Mouse (Mus musculus) MEL (cell line): ENCODE results near the gene Slc25a18. TPM values are rescaled to one million over a fixed set of nuclear protein-coding genes. Genes with fewer than 3 reads are reported as not detected.

Experiments
- DNase-seq: peaks from one replicate; pipeline ENCODE4 v3.0.0; 2011; ENCODE audit warnings: low read depth, low spot score
- H3K27ac ChIP-seq: 2 replicates; pipeline ENCODE4 v1.5.1; 2012; ENCODE audit warnings: low read depth, mild to moderate bottlenecking, control low read depth, low read length, moderate library complexity; ENCODE audit not compliant: control insufficient read depth
- H3K27me3 ChIP-seq, 2 experiments: fragments of 150-350 bp in 1 of 2; sonication (generic) in 1 of 2; 2 replicates each; pipeline ENCODE4 v1.6.1; 2012; ENCODE audit warnings: low read length in 2 of 2, mild to moderate bottlenecking in 2 of 2, improper control_type of control experiment in 1 of 2, moderate library complexity in 1 of 2; ENCODE audit not compliant: insufficient read depth in 2 of 2, control insufficient read depth in 1 of 2
- H3K36me3 ChIP-seq, 2 experiments: 2 replicates each; pipeline ENCODE4 v1.6.1; 2012 to 2014; ENCODE audit warnings: low read length in 2 of 2, improper control_type of control experiment in 1 of 2, inconsistent platforms in 1 of 2, mild to moderate bottlenecking in 1 of 2; ENCODE audit not compliant: insufficient read depth in 2 of 2, control insufficient read depth in 1 of 2
- H3K4me1 ChIP-seq, 2 experiments: fragments of 150-350 bp in 1 of 2; sonication (generic) in 1 of 2; 2 replicates each; pipeline ENCODE4 v1.6.1; 2012; ENCODE audit warnings: low read length in 2 of 2, improper control_type of control experiment in 1 of 2, mild to moderate bottlenecking in 1 of 2; ENCODE audit not compliant: insufficient read depth in 2 of 2, control insufficient read depth in 1 of 2
- H3K4me3 ChIP-seq, 2 experiments: fragments of 150-350 bp in 1 of 2; sonication (generic) in 1 of 2; 2 replicates each; pipeline ENCODE4 v1.5.1; 2012; ENCODE audit warnings: low read depth in 2 of 2, low read length in 2 of 2, mild to moderate bottlenecking in 2 of 2, moderate library complexity in 2 of 2, control low read depth in 1 of 2, improper control_type of control experiment in 1 of 2; ENCODE audit not compliant: control insufficient read depth in 1 of 2, insufficient read depth in 1 of 2
- H3K79me2 ChIP-seq: 2 replicates; pipeline ENCODE4 v1.6.1; 2012; ENCODE audit warnings: mild to moderate bottlenecking, low read length, moderate library complexity; ENCODE audit not compliant: control insufficient read depth, poor library complexity, insufficient read depth
- H3K9ac ChIP-seq: 2 replicates; pipeline ENCODE4 v1.6.1; 2012; ENCODE audit warnings: low read depth, mild to moderate bottlenecking, control low read depth, low read length, moderate library complexity; ENCODE audit not compliant: control insufficient read depth, poor library complexity, severe bottlenecking
- H3K9me3 ChIP-seq: fragments of 150-350 bp; sonication (generic); replicated peaks from 2 replicates; pipeline ENCODE4 v1.6.1; 2012; ENCODE audit warnings: mild to moderate bottlenecking, low read length, improper control_type of control experiment, moderate library complexity; ENCODE audit not compliant: insufficient read depth
- BHLHE40 ChIP-seq: IDR thresholded peaks from 2 replicates; pipeline ENCODE4 v1.6.1; 2012; ENCODE audit warnings: low read depth, mild to moderate bottlenecking, inconsistent platforms, low read length, improper control_type of control experiment, borderline replicate concordance
- CHD1 ChIP-seq: IDR thresholded peaks from 2 replicates; pipeline ENCODE4 v1.6.1; 2012; ENCODE audit warnings: low read depth, mild to moderate bottlenecking, inconsistent platforms, low read length, improper control_type of control experiment
- CHD2 ChIP-seq: IDR thresholded peaks from 2 replicates; pipeline ENCODE4 v1.6.1; 2011; ENCODE audit warnings: low read length, improper control_type of control experiment
- CTCF ChIP-seq, 3 experiments: IDR thresholded peaks in 2 of 3; conservative IDR thresholded peaks in 1 of 3; 2 replicates each; pipeline ENCODE4 v1.5.1; 2011 to 2012; ENCODE audit warnings: low read length in 3 of 3, low read depth in 2 of 3, mild to moderate bottlenecking in 2 of 3, improper control_type of control experiment in 1 of 3, inconsistent platforms in 1 of 3, mixed read lengths in 1 of 3, moderate library complexity in 1 of 3; ENCODE audit not compliant: control insufficient read depth in 1 of 3, insufficient read depth in 1 of 3, poor library complexity in 1 of 3, severe bottlenecking in 1 of 3
- E2F4 ChIP-seq: IDR thresholded peaks from 2 replicates; pipeline ENCODE4 v1.6.1; 2011; ENCODE audit warnings: low read depth, low read length, improper control_type of control experiment, borderline replicate concordance
- EP300 ChIP-seq, 2 experiments: IDR thresholded peaks; 2 replicates each; pipeline ENCODE4 v1.6.1; 2011; ENCODE audit warnings: improper control_type of control experiment in 2 of 2, low read length in 2 of 2, low read depth in 1 of 2, mild to moderate bottlenecking in 1 of 2
- ETS1 ChIP-seq: IDR thresholded peaks from 2 replicates; pipeline ENCODE4 v1.6.1; 2012; ENCODE audit warnings: low read depth, mild to moderate bottlenecking, inconsistent platforms, low read length, improper control_type of control experiment, moderate library complexity
- GABPA ChIP-seq: IDR thresholded peaks from 2 replicates; pipeline ENCODE4 v1.6.1; 2012; ENCODE audit warnings: low read depth, mild to moderate bottlenecking, inconsistent platforms, low read length, improper control_type of control experiment, moderate library complexity
- GATA1 ChIP-seq: IDR thresholded peaks from 2 replicates; pipeline ENCODE4 v1.6.1; 2011; ENCODE audit warnings: low read depth, low read length, improper control_type of control experiment
- HCFC1 ChIP-seq: IDR thresholded peaks from 2 replicates; pipeline ENCODE4 v1.6.1; 2012; ENCODE audit warnings: low read depth, mild to moderate bottlenecking, inconsistent platforms, low read length, improper control_type of control experiment, moderate library complexity
- JUND ChIP-seq: IDR thresholded peaks from 2 replicates; pipeline ENCODE4 v1.6.1; 2011; ENCODE audit warnings: low read depth, mild to moderate bottlenecking, improper control_type of control experiment, low read length
- KAT2A ChIP-seq: conservative IDR thresholded peaks from 2 replicates; pipeline ENCODE4 v1.6.1; 2012; ENCODE audit warnings: low read depth, low read length, improper control_type of control experiment, inconsistent platforms
- MAX ChIP-seq: IDR thresholded peaks from 2 replicates; pipeline ENCODE4 v1.6.1; 2011; ENCODE audit warnings: low read length, improper control_type of control experiment
- MAZ ChIP-seq: IDR thresholded peaks from 2 replicates; pipeline ENCODE4 v1.6.1; 2012; ENCODE audit warnings: low read depth, mild to moderate bottlenecking, inconsistent platforms, low read length, improper control_type of control experiment
- MEF2A ChIP-seq: IDR thresholded peaks from 2 replicates; pipeline ENCODE4 v1.6.1; 2014; ENCODE audit warnings: low read depth, mild to moderate bottlenecking, inconsistent platforms, low read length, improper control_type of control experiment; ENCODE audit not compliant: poor library complexity, insufficient replicate concordance, severe bottlenecking; ENCODE audit errors: extremely low read depth
- MXI1 ChIP-seq: IDR thresholded peaks from 2 replicates; pipeline ENCODE4 v1.6.1; 2011; ENCODE audit warnings: mild to moderate bottlenecking, low read depth, low read length, improper control_type of control experiment
- MYB ChIP-seq: IDR thresholded peaks from 2 replicates; pipeline ENCODE4 v1.6.1; 2011; ENCODE audit warnings: mild to moderate bottlenecking, low read depth, low read length, improper control_type of control experiment
- MYC ChIP-seq: IDR thresholded peaks from 2 replicates; pipeline ENCODE4 v1.6.1; 2011; ENCODE audit warnings: low read depth, mild to moderate bottlenecking, low read length, improper control_type of control experiment, moderate library complexity
- NRF1 ChIP-seq: IDR thresholded peaks from 2 replicates; pipeline ENCODE4 v1.6.1; 2014; ENCODE audit warnings: low read depth, mild to moderate bottlenecking, inconsistent platforms, low read length, improper control_type of control experiment, moderate library complexity; ENCODE audit not compliant: poor library complexity, insufficient read depth, severe bottlenecking
- POLR2A ChIP-seq, 2 experiments: IDR thresholded peaks; 2 replicates each; pipeline ENCODE4 v1.6.1; 2011 to 2012; ENCODE audit warnings: low read length in 2 of 2, mild to moderate bottlenecking in 2 of 2, control low read depth in 1 of 2, improper control_type of control experiment in 1 of 2, low read depth in 1 of 2, moderate library complexity in 1 of 2; ENCODE audit not compliant: control insufficient read depth in 1 of 2, insufficient read depth in 1 of 2, poor library complexity in 1 of 2
- POLR2AphosphoS2 ChIP-seq: IDR thresholded peaks from 2 replicates; pipeline ENCODE4 v1.6.1; 2011; ENCODE audit warnings: low read length, improper control_type of control experiment
- POLR2AphosphoS5 ChIP-seq: IDR thresholded peaks from 2 replicates; pipeline ENCODE4 v1.6.1; 2012; ENCODE audit warnings: low read depth, borderline replicate concordance, mild to moderate bottlenecking, inconsistent platforms, low read length, moderate library complexity, mixed read lengths
- RAD21 ChIP-seq: IDR thresholded peaks from 2 replicates; pipeline ENCODE4 v1.6.1; 2011; ENCODE audit warnings: mild to moderate bottlenecking, low read depth, low read length, improper control_type of control experiment
- RCOR1 ChIP-seq: IDR thresholded peaks from 2 replicates; pipeline ENCODE4 v1.6.1; 2012; ENCODE audit warnings: low read depth, mild to moderate bottlenecking, inconsistent platforms, low read length, improper control_type of control experiment
- SIN3A ChIP-seq: IDR thresholded peaks from 2 replicates; pipeline ENCODE4 v1.6.1; 2012; ENCODE audit warnings: low read length, improper control_type of control experiment, inconsistent platforms
- SMC3 ChIP-seq: IDR thresholded peaks from 2 replicates; pipeline ENCODE4 v1.6.1; 2011; ENCODE audit warnings: low read depth, low read length, improper control_type of control experiment
- TAL1 ChIP-seq: IDR thresholded peaks from 2 replicates; pipeline ENCODE4 v1.6.1; 2012; ENCODE audit warnings: mild to moderate bottlenecking, inconsistent platforms, low read length, moderate library complexity, mixed read lengths
- TBP ChIP-seq: IDR thresholded peaks from 2 replicates; pipeline ENCODE4 v1.8.0; 2011; ENCODE audit warnings: low read depth, low read length, improper control_type of control experiment
- TCF12 ChIP-seq: IDR thresholded peaks from 2 replicates; pipeline ENCODE4 v1.6.1; 2014; ENCODE audit warnings: low read depth, mild to moderate bottlenecking, inconsistent platforms, low read length, improper control_type of control experiment, moderate library complexity
- UBTF ChIP-seq: IDR thresholded peaks from 2 replicates; pipeline ENCODE4 v1.6.1; 2012; ENCODE audit warnings: low read depth, mild to moderate bottlenecking, inconsistent platforms, low read length, improper control_type of control experiment, moderate library complexity, borderline replicate concordance; ENCODE audit not compliant: insufficient read depth
- USF1 ChIP-seq: IDR thresholded peaks from 2 replicates; pipeline ENCODE4 v1.6.1; 2014; ENCODE audit warnings: low read depth, mild to moderate bottlenecking, inconsistent platforms, low read length, improper control_type of control experiment, moderate library complexity
- USF2 ChIP-seq, 2 experiments: IDR thresholded peaks; 2 replicates each; pipeline ENCODE4 v1.6.1; 2011 to 2012; ENCODE audit warnings: improper control_type of control experiment in 2 of 2, low read length in 2 of 2, borderline replicate concordance in 1 of 2, inconsistent platforms in 1 of 2, low read depth in 1 of 2, mild to moderate bottlenecking in 1 of 2; ENCODE audit not compliant: insufficient read depth in 1 of 2
- ZKSCAN1 ChIP-seq: IDR thresholded peaks from 2 replicates; pipeline ENCODE4 v1.6.1; 2012; ENCODE audit warnings: low read depth, mild to moderate bottlenecking, inconsistent platforms, low read length, improper control_type of control experiment, moderate library complexity
- ZMIZ1 ChIP-seq: IDR thresholded peaks from 2 replicates; pipeline ENCODE4 v1.6.1; 2012; ENCODE audit warnings: low read depth, mild to moderate bottlenecking, inconsistent platforms, low read length, improper control_type of control experiment, moderate library complexity
- ZNF384 ChIP-seq: IDR thresholded peaks from 2 replicates; pipeline ENCODE4 v1.6.1; 2012; ENCODE audit warnings: low read depth, mild to moderate bottlenecking, inconsistent platforms, low read length, improper control_type of control experiment
- polyA plus RNA-seq, 2 experiments: library from polyadenylated mRNA; stranded (reverse) in 1 of 2; unstranded in 1 of 2; fragments of >175 nt in 1 of 2; fragments of >200 nt in 1 of 2; gene quantifications; 2 replicates each; pipeline versions ENCODE4 v1.2.1 to v1.2.4; 2012; ENCODE audit warnings: low replicate concordance in 2 of 2, low read depth in 1 of 2; ENCODE audit not compliant: insufficient read length in 2 of 2, insufficient read depth in 1 of 2, missing spikeins in 1 of 2
- total RNA-seq: library from RNA; depleted of rRNA; stranded (reverse); fragments of 300-350 nt; gene quantifications from 2 replicates; pipeline ENCODE4 v1.2.3, GENCODE M21; 2012

The Slc25a18 gene
- total and polyA plus RNA-seq, 3 experiments = 0.12 to 0.57 TPM; not detected in 1

- H3K4me3 ChIP-seq = peak overlapping the region; percentile 3 to 11; a peak in 3 of 4 replicates
- peaks cover 28 to 34% of the 10 kb centered on the region in 2 experiments for H3K4me1 ChIP-seq
- H3K9ac ChIP-seq = peak overlapping the region; percentile 60
- peak; percentile 54; the same call in 1 of the 2 replicates for TF ChIP-seq MAZ
- TF ChIP-seq TAL1 = peak; percentile 93
- TF ChIP-seq SIN3A = peak; percentile 89
- TF ChIP-seq TCF12 = peak; percentile 97
- TF ChIP-seq MYB = no peak
- TF ChIP-seq E2F4 = no peak
- no peak for TF ChIP-seq USF2 (IDR thresholded peaks at IDR 0.05; ENCODE audit: borderline replicate concordance in 1 of 2, insufficient read depth in 1 of 2, low read depth in 1 of 2, low read length in 2 of 2)
- peak; percentile 83 for TF ChIP-seq ETS1
- no peak for TF ChIP-seq KAT2A
- TF ChIP-seq POLR2AphosphoS2 = no peak; the same call in 1 of the 2 replicates
- no peak for TF ChIP-seq ZKSCAN1
- no peak for TF ChIP-seq HCFC1
- no peak for TF ChIP-seq ZMIZ1
- no peak for TF ChIP-seq GABPA
- TF ChIP-seq POLR2AphosphoS5 = no peak
- no peak for TF ChIP-seq JUND
- no peak for TF ChIP-seq NRF1
- TF ChIP-seq SMC3 = no peak
- peak; percentile 48; the same call in 1 of the 2 replicates for TF ChIP-seq USF1
- TF ChIP-seq GATA1 = peak; percentile 97
- peak; percentile 65; the same call in 1 of the 2 replicates for TF ChIP-seq RCOR1
- peak; percentile 78 for TF ChIP-seq MAX
- TF ChIP-seq CHD2 = no peak
- TF ChIP-seq CTCF (IDR thresholded peaks at IDR 0.05 in 2 of 3, conservative IDR thresholded peaks at IDR 0.05 in 1 of 3; ENCODE audit: control insufficient read depth in 1 of 3, insufficient read depth in 1 of 3, low read depth in 2 of 3, low read length in 3 of 3, poor library complexity in 1 of 3, severe bottlenecking in 1 of 3) = no peak
- TF ChIP-seq RAD21 = no peak
- TF ChIP-seq UBTF = no peak
- 0 out of 2 replicates have a peak, but pooled peaks have one; percentile 8 for TF ChIP-seq ZNF384
- TF ChIP-seq MXI1 = peak; percentile 72; the same call in 1 of the 2 replicates
- peak; percentile 81 to 94 for TF ChIP-seq EP300 (IDR thresholded peaks at IDR 0.05; ENCODE audit: low read depth in 1 of 2, low read length in 2 of 2)
- TF ChIP-seq MEF2A = no peak
- no peak; a peak in 1 of 4 replicates for TF ChIP-seq POLR2A (IDR thresholded peaks at IDR 0.05; ENCODE audit: control insufficient read depth in 1 of 2, insufficient read depth in 1 of 2, low read depth in 1 of 2, low read length in 2 of 2, poor library complexity in 1 of 2)
- peak; percentile 88 for TF ChIP-seq TBP
- peak; percentile 32; the same call in 1 of the 2 replicates for TF ChIP-seq BHLHE40
- TF ChIP-seq CHD1 = no peak; the same call in 1 of the 2 replicates
- peak; percentile 78; the same call in 1 of the 2 replicates for TF ChIP-seq MYC
Observed at GRCm38 (mm10) chr6:120830866-120831608, 57.7 kb downstream of the Slc25a18 start.

More at GRCm38 (mm10) chr6:120830866-120831608, 57.7 kb downstream of the Slc25a18 start:
- H3K27ac ChIP-seq = peak overlapping the region; percentile 99
- peaks cover 2% of the 10 kb centered on the region for H3K79me2 ChIP-seq
- H3K36me3 ChIP-seq = peaks cover 0 to 37% of the 10 kb centered on the region in 2 experiments; a peak in 2 of 4 replicates
- no peaks in the 10 kb centered on the region for H3K9me3 ChIP-seq
- DNase-seq = peak; percentile 91
- no peaks in the 10 kb centered on the region for H3K27me3 ChIP-seq
